Mouse (Mus musculus): ENCODE data around the gene Trim31. TPM values are rescaled to one million over a fixed set of nuclear protein-coding genes. Genes with fewer than 3 reads are reported as not detected.

Gene Trim31
- polyA plus RNA-seq, 1 experiment from 2014 or later, result not detected

DNA sequence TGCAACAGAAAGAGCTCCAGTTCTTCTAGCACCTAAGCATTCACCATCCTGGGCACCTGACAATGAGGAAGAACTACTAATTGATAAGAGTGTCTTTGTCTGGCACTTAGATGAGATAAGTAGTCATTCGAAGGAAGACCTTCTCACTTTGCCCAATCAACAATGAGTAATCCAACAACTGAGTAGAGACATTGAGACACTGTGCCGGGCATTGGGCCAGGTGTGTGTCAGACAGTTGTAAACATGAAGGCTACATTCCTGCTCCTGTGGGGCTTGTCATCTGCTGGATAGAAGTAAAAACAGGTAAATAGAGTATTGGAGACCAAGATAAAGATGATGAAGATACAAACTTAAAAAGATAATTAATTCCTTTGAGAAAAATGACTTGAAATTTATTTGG, 40.1 kb downstream of the Trim31 start:
- Histone ChIP-seq H3K4me2 (ENCODE audit: low read depth, low read length) (no peak overlapping the region), H3K4me1 (ENCODE audit: control insufficient read depth, insufficient read depth, low read length) (peaks cover 6% of the 10 kb centered on the region), H3K9ac (replicated peaks; ENCODE audit: low read length) (no peak overlapping the region), H3K36me3 (replicated peaks; ENCODE audit: control insufficient read depth, insufficient read depth, low read depth, low read length) (no peaks in the 10 kb centered on the region), H3K27ac (replicated peaks; ENCODE audit: low read depth, low read length) (no peak overlapping the region), H3K4me3 (ENCODE audit: low read depth, low read length) (no peak overlapping the region), H3K27me3 (ENCODE audit: control insufficient read depth, insufficient read depth, low read length) (peaks cover 13% of the 10 kb centered on the region), H3K9me3 (replicated peaks; ENCODE audit: control insufficient read depth, low read length) (no peaks in the 10 kb centered on the region)
- DNase-seq (ENCODE audit: low spot score) (no peak), ATAC-seq (replicated peaks; ENCODE audit: insufficient number of reproducible peaks, low FRiP score, low TSS enrichment, low read depth) (no peak)
- 84% methylated on average over 2 of the region's 2 CpGs for WGBS

- no peaks in the 10 kb centered on the region for H3K9me3 ChIP-seq (replicated peaks; ENCODE audit: control insufficient read depth, low read length)
- H3K9ac ChIP-seq (replicated peaks; ENCODE audit: low read length), result no peak overlapping the region
- H3K4me2 ChIP-seq (ENCODE audit: low read depth, low read length), result no peak overlapping the region; the same call in 1 of the 2 replicates
- DNase-seq (ENCODE audit: low spot score), result no peak
- H3K27me3 ChIP-seq (ENCODE audit: control insufficient read depth, insufficient read depth, low read length), result peaks cover 41% of the 10 kb centered on the region
- 60% methylated on average over 10 of the region's 10 CpGs for WGBS
- H3K4me1 ChIP-seq (ENCODE audit: control insufficient read depth, insufficient read depth, low read length), result peaks cover 8% of the 10 kb centered on the region
- no peak overlapping the region for H3K4me3 ChIP-seq (ENCODE audit: low read depth, low read length)
- no peak for ATAC-seq (replicated peaks; ENCODE audit: insufficient number of reproducible peaks, low FRiP score, low TSS enrichment, low read depth)
- no peaks in the 10 kb centered on the region for H3K36me3 ChIP-seq (replicated peaks; ENCODE audit: control insufficient read depth, insufficient read depth, low read depth, low read length)
- no peak overlapping the region for H3K27ac ChIP-seq (replicated peaks; ENCODE audit: low read depth, low read length)
These were observed 44.5 kb downstream of the Trim31 start for GRCm38 (mm10) chr17:36942391-36942790.

GRCm38 (mm10) chr17:36942791-36943471, 45.0 kb downstream of the Trim31 start, which contains the start of gene Rnf39:
Gene Rnf39 (plus strand): TSS chr17:36942918.
- peaks cover 41% of the 10 kb centered on the region for H3K27me3 ChIP-seq (ENCODE audit: control insufficient read depth, insufficient read depth, low read length)
- DNase-seq (ENCODE audit: low spot score), result peak; percentile 19
- WGBS, result 3% methylated on average over 56 of the region's 59 CpGs

DNA sequence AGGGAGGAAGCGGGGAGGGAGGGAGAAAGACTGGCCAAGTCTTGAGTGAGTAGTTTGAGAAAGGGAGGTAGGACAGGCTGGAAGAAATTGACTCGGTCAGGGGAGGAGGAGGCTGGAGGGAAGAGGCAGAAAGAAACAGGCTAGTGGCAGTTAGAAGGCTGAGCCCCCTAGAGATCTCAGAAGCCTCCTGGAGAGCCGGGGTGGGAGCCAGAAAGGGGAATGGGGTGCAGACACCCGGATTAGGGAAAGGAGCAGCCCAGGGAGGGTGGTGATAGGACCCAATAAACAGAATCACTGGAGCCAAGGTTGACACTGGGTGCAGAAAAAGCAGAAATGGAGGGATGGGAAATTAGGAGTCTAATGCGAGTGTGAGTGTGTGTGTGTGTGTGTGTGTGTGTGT, 45.8 kb downstream of the Trim31 start:
- H3K9me3 ChIP-seq (replicated peaks; ENCODE audit: control insufficient read depth, low read length), result no peaks in the 10 kb centered on the region
- no peak overlapping the region for H3K4me2 ChIP-seq (ENCODE audit: low read depth, low read length)
- no peak overlapping the region for H3K27ac ChIP-seq (replicated peaks; ENCODE audit: low read depth, low read length)
- WGBS, result 24% methylated on average over 5 of the region's 5 CpGs
- no peak for ATAC-seq (replicated peaks; ENCODE audit: insufficient number of reproducible peaks, low FRiP score, low TSS enrichment, low read depth)
- DNase-seq (ENCODE audit: low spot score), result no peak
- H3K4me3 ChIP-seq (ENCODE audit: low read depth, low read length), result no peak overlapping the region; the same call in 1 of the 2 replicates
- H3K27me3 ChIP-seq (ENCODE audit: control insufficient read depth, insufficient read depth, low read length), result peaks cover 41% of the 10 kb centered on the region
- peaks cover 8% of the 10 kb centered on the region for H3K4me1 ChIP-seq (ENCODE audit: control insufficient read depth, insufficient read depth, low read length)
- no peak overlapping the region for H3K9ac ChIP-seq (replicated peaks; ENCODE audit: low read length)
- H3K36me3 ChIP-seq (replicated peaks; ENCODE audit: control insufficient read depth, insufficient read depth, low read depth, low read length), result no peaks in the 10 kb centered on the region

More at GRCm38 (mm10) chr17:36942791-36943471, 45.0 kb downstream of the Trim31 start, which contains the start of gene Rnf39:
- Histone ChIP-seq H3K36me3 (replicated peaks; ENCODE audit: control insufficient read depth, insufficient read depth, low read depth, low read length) (no peaks in the 10 kb centered on the region), H3K4me3 (ENCODE audit: low read depth, low read length) (peak within 1 kb of the TSS; percentile 35), H3K9ac (replicated peaks; ENCODE audit: low read length) (peak within 1 kb of the TSS; percentile 37), H3K27ac (replicated peaks; ENCODE audit: low read depth, low read length) (no peak within 1 kb of the TSS), H3K4me1 (ENCODE audit: control insufficient read depth, insufficient read depth, low read length) (peaks cover 8% of the 10 kb centered on the region), H3K9me3 (replicated peaks; ENCODE audit: control insufficient read depth, low read length) (no peaks in the 10 kb centered on the region), H3K4me2 (ENCODE audit: low read depth, low read length) (peak within 1 kb of the TSS; percentile 55)
- no peak for ATAC-seq (replicated peaks; ENCODE audit: insufficient number of reproducible peaks, low FRiP score, low TSS enrichment, low read depth)

- no peaks in the 10 kb centered on the region for H3K9me3 ChIP-seq (replicated peaks; ENCODE audit: control insufficient read depth, low read length)
- no peak overlapping the region for H3K4me3 ChIP-seq (ENCODE audit: low read depth, low read length)
- H3K27ac ChIP-seq (replicated peaks; ENCODE audit: low read depth, low read length), result no peak overlapping the region
- peaks cover 8% of the 10 kb centered on the region for H3K4me1 ChIP-seq (ENCODE audit: control insufficient read depth, insufficient read depth, low read length)
- no peak overlapping the region for H3K4me2 ChIP-seq (ENCODE audit: low read depth, low read length)
- H3K36me3 ChIP-seq (replicated peaks; ENCODE audit: control insufficient read depth, insufficient read depth, low read depth, low read length), result no peaks in the 10 kb centered on the region
- DNase-seq (ENCODE audit: low spot score) (peak; percentile 26), ATAC-seq (replicated peaks; ENCODE audit: insufficient number of reproducible peaks, low FRiP score, low TSS enrichment, low read depth) (no peak)
- H3K27me3 ChIP-seq (ENCODE audit: control insufficient read depth, insufficient read depth, low read length), result peaks cover 41% of the 10 kb centered on the region
- no peak overlapping the region for H3K9ac ChIP-seq (replicated peaks; ENCODE audit: low read length)
- WGBS, result 21% methylated on average over 9 of the region's 9 CpGs
These were observed 46.3 kb downstream of the Trim31 start for GRCm38 (mm10) chr17:36944121-36944775.

GRCm38 (mm10) chr17:36947051-36947819, 49.3 kb downstream of the Trim31 start:
- peak; percentile 64 for DNase-seq (ENCODE audit: low spot score)
- peaks cover 8% of the 10 kb centered on the region for H3K4me1 ChIP-seq (ENCODE audit: control insufficient read depth, insufficient read depth, low read length)
- H3K4me2 ChIP-seq (ENCODE audit: low read depth, low read length), result peak overlapping the region; percentile 97
- peak; percentile 51 for ATAC-seq (replicated peaks; ENCODE audit: insufficient number of reproducible peaks, low FRiP score, low TSS enrichment, low read depth)
- H3K9ac ChIP-seq (replicated peaks; ENCODE audit: low read length), result peak overlapping the region; percentile 68
- no peaks in the 10 kb centered on the region for H3K36me3 ChIP-seq (replicated peaks; ENCODE audit: control insufficient read depth, insufficient read depth, low read depth, low read length)
- no peaks in the 10 kb centered on the region for H3K9me3 ChIP-seq (replicated peaks; ENCODE audit: control insufficient read depth, low read length)
- H3K27ac ChIP-seq (replicated peaks; ENCODE audit: low read depth, low read length), result no peak overlapping the region
- peak overlapping the region; percentile 48 for H3K4me3 ChIP-seq (ENCODE audit: low read depth, low read length)
- 1% methylated on average over 61 of the region's 62 CpGs for WGBS
- peaks cover 36% of the 10 kb centered on the region for H3K27me3 ChIP-seq (ENCODE audit: control insufficient read depth, insufficient read depth, low read length)

- H3K4me1 ChIP-seq (ENCODE audit: control insufficient read depth, insufficient read depth, low read length), result no peaks in the 10 kb centered on the region; the same call in 1 of the 2 replicates
- H3K4me2 ChIP-seq (ENCODE audit: low read depth, low read length), result no peak overlapping the region
- no peaks in the 10 kb centered on the region for H3K9me3 ChIP-seq (replicated peaks; ENCODE audit: control insufficient read depth, low read length)
- no peak overlapping the region for H3K27ac ChIP-seq (replicated peaks; ENCODE audit: low read depth, low read length)
- ATAC-seq (replicated peaks; ENCODE audit: insufficient number of reproducible peaks, low FRiP score, low TSS enrichment, low read depth) (no peak), DNase-seq (ENCODE audit: low spot score) (no peak)
- H3K9ac ChIP-seq (replicated peaks; ENCODE audit: low read length), result no peak overlapping the region
- whole genome bisulfite sequencing, result 82% methylated on average over 1 of the region's 1 CpGs
- H3K36me3 ChIP-seq (replicated peaks; ENCODE audit: control insufficient read depth, insufficient read depth, low read depth, low read length), result no peaks in the 10 kb centered on the region
- H3K27me3 ChIP-seq (ENCODE audit: control insufficient read depth, insufficient read depth, low read length), result peaks cover 26% of the 10 kb centered on the region
- no peak overlapping the region for H3K4me3 ChIP-seq (ENCODE audit: low read depth, low read length)
These were observed 50.4 kb downstream of the Trim31 start for GRCm38 (mm10) chr17:36948286-36948685.
